Mouse (Mus musculus): ENCODE measurements at regions not wholly inside any gene's neighbourhood (a gene's known extent, or its start where the extent isn't known, plus 50 kb on each side); places are given as distances from the start of the nearest gene placed in this dataset.

DNA sequence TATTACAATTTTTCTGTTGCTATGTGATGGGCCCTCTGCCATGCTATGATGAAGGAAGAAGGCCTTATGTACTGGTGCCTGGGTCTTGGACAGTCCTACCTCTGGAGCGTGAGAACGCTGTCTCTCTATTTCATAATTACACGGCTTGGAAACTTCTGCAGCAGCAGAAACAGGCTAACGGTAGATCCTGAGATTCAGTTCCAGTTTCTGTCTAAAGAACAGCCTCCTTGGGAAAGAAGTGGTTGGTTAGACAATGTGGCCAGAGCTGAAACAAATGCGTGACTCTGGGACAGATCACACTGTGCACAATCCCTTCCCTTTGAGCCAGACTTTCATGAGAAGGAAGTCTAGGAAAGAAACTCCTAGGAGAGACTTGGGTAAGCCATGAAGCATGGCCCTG is 80.7 kb upstream of the Lclat1 start:
- DNase-seq, result no peak
- H3K27ac ChIP-seq, result no peak overlapping the region
- intact Hi-C loops (cut with DNase I), result no loop called here
- no peak for TF ChIP-seq CTCF (IDR thresholded peaks at IDR 0.05)
- no peak overlapping the region for H3K4me3 ChIP-seq

DNA sequence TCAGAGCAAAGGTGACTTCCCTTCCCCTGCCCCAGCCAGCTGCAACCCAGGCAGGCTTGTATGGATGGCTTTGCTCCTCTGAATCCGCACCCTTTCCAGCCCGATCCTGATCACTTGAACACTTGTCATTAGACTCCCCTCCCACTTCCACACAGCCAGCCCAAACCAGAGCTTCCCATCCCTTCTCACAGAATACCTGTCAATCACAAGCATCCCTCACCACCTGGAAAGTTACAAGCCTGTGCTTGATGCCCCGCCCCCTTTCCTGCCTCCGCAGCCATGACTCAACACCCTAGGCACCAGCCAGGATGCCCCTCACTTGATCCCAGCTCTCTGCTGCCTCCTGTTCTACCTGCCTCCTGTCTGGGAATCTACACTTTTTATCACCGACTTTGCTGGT is 76.0 kb upstream of the Lclat1 start:
- no peak for DNase-seq
- Histone ChIP-seq H3K27ac (no peak overlapping the region), H3K4me3 (no peak overlapping the region)
- intact Hi-C loops (cut with DNase I), result no loop called here
- TF ChIP-seq CTCF (IDR thresholded peaks at IDR 0.05), result no peak

DNA sequence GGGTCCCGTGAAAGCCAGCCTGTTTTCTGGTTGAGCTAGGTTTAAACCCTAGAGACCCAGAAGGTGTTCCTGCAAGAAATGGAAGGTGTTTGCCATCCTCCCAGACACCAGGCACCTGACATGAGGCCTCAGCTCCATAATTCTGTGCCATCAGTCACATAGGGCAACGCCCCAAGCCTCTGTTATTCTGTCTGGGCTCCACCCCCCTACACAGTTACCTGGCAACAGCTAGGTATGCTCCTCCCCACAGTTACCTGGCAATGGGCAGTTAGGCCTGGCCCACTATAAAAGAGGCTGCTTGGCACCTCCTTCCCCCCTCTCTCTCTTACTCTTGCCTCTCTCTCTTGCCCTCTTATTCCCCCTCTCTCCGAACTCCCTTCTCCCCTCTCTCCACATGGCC is 75.5 kb upstream of the Lclat1 start:
- no peak for TF ChIP-seq CTCF (IDR thresholded peaks at IDR 0.05)
- no peak for DNase-seq
- Histone ChIP-seq H3K4me3 (no peak overlapping the region), H3K27ac (no peak overlapping the region)
- intact Hi-C loops (cut with DNase I), result no loop called here

DNA sequence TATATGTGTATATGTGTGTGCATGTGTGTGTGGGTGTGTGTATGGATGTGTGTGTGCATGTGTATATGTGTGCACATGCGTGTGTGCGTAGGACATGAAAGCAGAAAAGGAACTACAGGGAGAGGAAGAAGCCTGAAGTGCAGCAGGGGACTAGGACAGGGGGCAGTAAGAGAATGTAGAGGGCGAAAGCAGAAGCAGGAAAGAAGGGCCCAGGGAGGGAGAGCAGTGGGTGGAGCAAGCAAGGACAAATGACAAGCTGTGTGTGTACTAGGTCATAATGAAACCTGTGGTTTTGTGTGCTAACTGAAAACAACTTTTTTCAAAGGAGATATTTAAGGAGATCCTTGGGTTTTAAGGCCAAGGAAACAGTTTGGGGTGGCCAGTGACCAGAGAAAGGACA is 73.4 kb upstream of the Lclat1 start:
- intact Hi-C loops (cut with DNase I), result no loop called here
- Histone ChIP-seq H3K27ac (peak overlapping the region; percentile 44), H3K4me3 (no peak overlapping the region)
- TF ChIP-seq CTCF (IDR thresholded peaks at IDR 0.05), result no peak
- no peak for DNase-seq

DNA sequence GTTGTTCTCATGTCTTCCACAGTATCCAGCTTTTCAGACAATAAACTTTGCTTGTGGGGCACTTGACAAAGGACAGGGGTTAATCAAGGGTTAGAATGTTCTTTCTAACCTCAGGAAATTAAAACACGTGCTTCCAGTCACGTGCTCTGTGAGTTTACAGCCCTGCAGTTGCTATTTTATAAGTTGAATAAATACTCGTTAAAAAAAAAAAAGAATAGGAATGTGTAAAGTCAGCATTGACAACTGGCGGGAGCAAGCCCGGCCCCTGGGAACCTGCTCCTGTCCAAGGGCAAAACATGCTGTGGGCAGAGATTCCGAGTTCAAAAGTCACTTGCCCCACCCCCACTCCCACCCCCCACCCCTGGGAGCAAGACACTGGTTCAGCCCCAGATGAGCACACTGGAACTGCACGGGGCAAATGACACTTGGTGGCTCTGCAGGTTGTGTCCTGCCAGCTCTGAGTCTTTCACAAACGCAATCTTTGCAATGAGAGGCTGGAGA is 72.8 kb upstream of the Lclat1 start:
- intact Hi-C loops (cut with DNase I), result no loop called here

DNA sequence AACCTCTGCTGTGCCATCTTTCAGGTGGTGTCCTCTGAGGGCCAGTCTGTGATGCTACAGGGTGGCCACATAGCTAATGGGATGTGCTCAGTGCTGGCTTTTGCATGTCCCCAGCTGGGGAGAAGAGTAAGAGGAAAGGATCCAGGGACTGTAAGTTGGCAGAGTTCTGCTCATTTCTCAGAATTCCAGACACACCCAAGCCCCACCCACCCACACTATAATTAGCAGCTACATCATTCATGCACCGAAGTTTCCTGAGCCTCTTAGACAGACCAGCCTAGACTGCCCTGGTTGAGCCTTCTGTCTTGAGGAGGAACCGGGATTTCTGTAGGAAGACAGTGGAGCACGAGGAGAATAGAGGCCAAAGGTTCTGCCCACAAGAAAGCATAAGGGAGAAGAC is 70.9 kb upstream of the Lclat1 start:
- no peak overlapping the region for H3K4me3 ChIP-seq
- TF ChIP-seq CTCF (IDR thresholded peaks at IDR 0.05), result no peak
- DNase-seq, result no peak

More for the DNA sequence above, 72.8 kb upstream of the Lclat1 start:
- Histone ChIP-seq H3K27ac (peak overlapping the region; percentile 46), H3K4me3 (no peak overlapping the region)
- DNase-seq, result no peak
- no peak for TF ChIP-seq CTCF (IDR thresholded peaks at IDR 0.05)

DNA sequence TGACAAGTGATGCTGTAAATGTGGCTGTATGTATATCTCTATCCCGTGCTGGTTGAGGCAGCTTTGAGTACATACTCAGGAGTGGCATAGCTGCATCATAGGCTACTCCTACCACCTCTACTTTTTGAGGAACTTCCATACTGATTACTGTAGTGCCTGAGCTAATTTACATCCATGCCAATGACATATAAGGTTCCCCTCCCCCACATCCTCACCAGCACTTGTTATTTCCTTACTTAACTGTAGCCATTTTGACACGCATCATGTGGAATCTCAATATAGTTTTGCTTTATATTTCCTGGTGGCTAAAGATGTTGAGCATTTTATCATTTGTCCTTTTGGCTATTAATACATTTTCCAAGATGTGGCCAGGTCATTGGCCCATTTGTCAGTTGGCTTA is 69.2 kb upstream of the Lclat1 start:
- no peak for DNase-seq
- Histone ChIP-seq H3K27ac (no peak overlapping the region), H3K4me3 (no peak overlapping the region)
- no peak for TF ChIP-seq CTCF (IDR thresholded peaks at IDR 0.05)
- intact Hi-C loops (cut with DNase I), result no loop called here

More for the DNA sequence above, 70.9 kb upstream of the Lclat1 start:
- intact Hi-C loops (cut with DNase I), result no loop called here
- H3K27ac ChIP-seq, result peak overlapping the region; percentile 57

DNA sequence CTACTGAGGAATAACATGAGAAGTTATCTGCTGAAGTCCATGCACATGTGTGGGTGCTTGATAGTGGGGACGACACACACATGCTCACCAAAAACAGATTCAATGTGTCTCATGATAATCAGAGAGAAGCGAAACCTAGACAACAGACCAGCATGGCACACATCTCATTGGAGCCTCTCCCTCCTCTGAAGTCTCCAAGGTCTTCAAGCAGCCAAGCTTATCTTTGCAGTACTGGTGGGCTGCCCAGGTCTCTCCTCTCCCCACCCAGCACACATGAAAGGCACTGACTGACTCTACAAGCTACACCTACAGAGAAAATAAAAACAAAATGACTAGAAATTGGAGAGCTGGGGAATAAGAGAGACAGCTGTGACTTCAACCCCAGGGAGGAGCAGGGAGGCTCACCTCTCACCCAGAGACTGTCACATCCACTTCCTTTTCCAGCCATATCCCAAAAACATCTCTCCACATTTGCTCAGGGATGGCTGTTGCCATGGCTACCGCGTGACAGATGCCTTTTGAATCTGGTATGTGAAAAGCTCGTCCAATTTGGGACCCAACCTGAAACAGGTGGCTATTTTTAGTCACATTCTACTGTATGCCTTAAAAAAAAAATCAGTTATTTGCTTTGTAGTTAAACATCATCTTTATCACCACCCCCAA is 62.7 kb upstream of the Lclat1 start:
- no peak overlapping the region for H3K27ac ChIP-seq
- H3K4me3 ChIP-seq, result no peak overlapping the region
- no peak for TF ChIP-seq CTCF (IDR thresholded peaks at IDR 0.05)
- intact Hi-C loops (cut with DNase I), result no loop called here
- no peak for DNase-seq

DNA sequence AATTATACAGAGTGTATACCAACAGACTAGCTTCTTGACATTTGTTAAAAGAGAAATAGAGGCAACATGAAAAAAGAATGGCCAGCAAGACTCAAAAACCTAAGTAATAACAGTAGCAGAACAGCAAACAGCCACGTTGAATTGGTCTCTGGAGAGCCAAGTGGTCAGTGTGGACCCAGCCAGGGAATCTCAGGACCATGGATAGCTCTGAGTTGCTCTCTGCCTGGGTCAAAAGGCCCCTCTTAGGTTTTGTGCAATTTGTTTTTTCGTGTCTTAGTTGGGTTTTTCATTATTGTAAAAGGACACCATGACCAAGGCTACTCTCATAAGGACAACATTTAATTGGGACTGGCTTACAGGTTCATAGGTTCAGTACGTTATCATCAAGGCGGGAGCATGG is 60.8 kb upstream of the Lclat1 start:
- Histone ChIP-seq H3K4me3 (no peak overlapping the region), H3K27ac (no peak overlapping the region)
- TF ChIP-seq CTCF (IDR thresholded peaks at IDR 0.05), result no peak
- no peak for DNase-seq
- intact Hi-C loops (cut with DNase I), result no loop called here

- Histone ChIP-seq H3K4me3 (no peak overlapping the region), H3K27ac (no peak overlapping the region)
- no peak for TF ChIP-seq CTCF (IDR thresholded peaks at IDR 0.05)
- no peak for DNase-seq
- intact Hi-C loops (cut with DNase I), result no loop called here
Observed at GRCm38 (mm10) chr17:73048164-73048563, 59.6 kb upstream of the Lclat1 start.

- TF ChIP-seq CTCF (IDR thresholded peaks at IDR 0.05), result no peak
- Histone ChIP-seq H3K27ac (no peak overlapping the region), H3K4me3 (no peak overlapping the region)
- DNase-seq, result no peak
- intact Hi-C loops (cut with DNase I), result no loop called here
Observed at GRCm38 (mm10) chr17:73052956-73053355, 54.8 kb upstream of the Lclat1 start.

- no peak for DNase-seq
- intact Hi-C loops (cut with DNase I), result no loop called here
- TF ChIP-seq CTCF (IDR thresholded peaks at IDR 0.05), result no peak
- Histone ChIP-seq H3K4me3 (no peak overlapping the region), H3K27ac (no peak overlapping the region)
Observed at GRCm38 (mm10) chr17:73053479-73054215, 54.1 kb upstream of the Lclat1 start.

GRCm38 (mm10) chr17:73054226-73054625 is 53.6 kb upstream of the Lclat1 start:
- TF ChIP-seq CTCF (IDR thresholded peaks at IDR 0.05), result no peak
- Histone ChIP-seq H3K27ac (no peak overlapping the region), H3K4me3 (no peak overlapping the region)
- intact Hi-C loops (cut with DNase I), result no loop called here
- DNase-seq, result no peak

- intact Hi-C loops (cut with DNase I), result no loop called here
- Histone ChIP-seq H3K4me3 (no peak overlapping the region), H3K27ac (no peak overlapping the region)
- no peak for TF ChIP-seq CTCF (IDR thresholded peaks at IDR 0.05)
- no peak for DNase-seq
Observed at GRCm38 (mm10) chr17:73055197-73055596, 52.6 kb upstream of the Lclat1 start.
